Mouse (Mus musculus): ENCODE measurements around the gene Exph5.

GRCm38 (mm10) chr9:53335131-53335530, 33.7 kb downstream of the Exph5 start:
- no peak for TF ChIP-seq CTCF (IDR thresholded peaks at IDR 0.05)
- peak; percentile 92 for TF ChIP-seq EP300 (IDR thresholded peaks at IDR 0.05)
